Mouse (Mus musculus): ENCODE measurements at regions not wholly inside any gene's neighbourhood (a gene's known extent, or its start where the extent isn't known, plus 50 kb on each side); places are given as distances from the start of the nearest gene placed in this dataset.

DNA sequence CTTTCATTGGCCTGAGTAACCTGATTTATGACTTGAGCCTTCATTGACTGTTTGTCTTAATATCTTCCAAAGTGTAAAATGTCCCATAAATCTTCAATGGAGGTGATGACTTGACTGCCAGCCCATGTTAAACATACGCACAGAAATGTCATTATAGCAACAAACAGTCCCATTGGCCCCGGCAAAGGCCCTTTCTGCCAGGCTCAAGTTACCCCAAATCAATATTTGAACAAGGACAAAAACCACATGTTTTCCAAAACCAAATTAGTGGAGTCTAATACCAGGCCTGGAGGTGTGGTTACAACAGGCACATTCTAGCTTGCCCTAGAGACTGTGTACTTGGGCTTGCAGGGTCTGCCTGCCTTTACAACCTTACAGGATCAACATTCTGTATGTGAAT, 68.2 kb upstream of the Fggy start:
- DNase-seq (ENCODE audit: low spot score): no peak

- DNase-seq (ENCODE audit: low spot score): no peak
Observed at GRCm38 (mm10) chr4:95500265-95500664, 57.0 kb upstream of the Fggy start.

GRCm38 (mm10) chr4:95501164-95501563, 56.1 kb upstream of the Fggy start:
- no peak for DNase-seq (ENCODE audit: low spot score)

DNA sequence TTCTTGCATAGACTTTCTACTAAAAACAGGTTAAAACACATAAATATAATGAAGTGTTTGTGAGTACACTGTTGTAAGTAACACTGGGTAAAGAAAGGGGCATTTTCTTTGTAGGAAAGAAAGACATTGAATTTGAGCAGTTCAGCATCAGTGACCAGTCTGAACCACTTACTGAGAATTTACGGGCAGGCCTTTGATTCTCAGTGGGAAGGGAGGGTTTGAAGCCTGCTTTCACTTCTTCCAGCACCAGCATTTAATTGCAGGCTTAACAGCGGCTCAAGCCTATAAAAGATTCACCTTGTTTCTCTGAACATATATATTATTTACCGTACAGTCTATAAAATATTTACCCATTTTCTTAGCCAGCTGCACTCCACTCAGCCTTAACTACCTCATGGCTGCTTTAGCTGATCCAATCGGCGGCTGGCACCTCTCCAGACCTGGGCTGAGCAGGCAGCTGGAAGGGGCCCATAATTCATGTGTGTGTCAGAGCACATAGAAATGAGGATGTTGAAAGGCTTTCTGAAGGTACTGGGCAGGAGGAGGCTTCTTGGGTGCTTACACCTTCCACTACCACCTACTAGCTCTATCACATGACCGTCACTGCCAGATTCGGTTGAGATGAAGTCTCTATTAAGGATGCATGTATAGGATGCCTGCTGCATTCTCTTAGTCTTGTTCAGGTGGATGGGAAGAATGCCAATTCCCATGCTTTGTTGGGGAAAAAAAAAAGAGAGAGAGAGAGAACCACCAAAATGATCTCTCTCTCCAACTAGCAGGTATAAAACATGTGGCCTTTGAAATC, 50.0 kb upstream of the Fggy start:
- DNase-seq (ENCODE audit: low spot score): no peak
